Mouse (Mus musculus): Measurements from ENCODE around the gene Dnah3. TPM values are rescaled to one million over a fixed set of nuclear protein-coding genes. Genes with fewer than 3 reads are reported as not detected.

The Dnah3 gene
- polyA plus RNA-seq, 1 experiment, result not detected

DNA sequence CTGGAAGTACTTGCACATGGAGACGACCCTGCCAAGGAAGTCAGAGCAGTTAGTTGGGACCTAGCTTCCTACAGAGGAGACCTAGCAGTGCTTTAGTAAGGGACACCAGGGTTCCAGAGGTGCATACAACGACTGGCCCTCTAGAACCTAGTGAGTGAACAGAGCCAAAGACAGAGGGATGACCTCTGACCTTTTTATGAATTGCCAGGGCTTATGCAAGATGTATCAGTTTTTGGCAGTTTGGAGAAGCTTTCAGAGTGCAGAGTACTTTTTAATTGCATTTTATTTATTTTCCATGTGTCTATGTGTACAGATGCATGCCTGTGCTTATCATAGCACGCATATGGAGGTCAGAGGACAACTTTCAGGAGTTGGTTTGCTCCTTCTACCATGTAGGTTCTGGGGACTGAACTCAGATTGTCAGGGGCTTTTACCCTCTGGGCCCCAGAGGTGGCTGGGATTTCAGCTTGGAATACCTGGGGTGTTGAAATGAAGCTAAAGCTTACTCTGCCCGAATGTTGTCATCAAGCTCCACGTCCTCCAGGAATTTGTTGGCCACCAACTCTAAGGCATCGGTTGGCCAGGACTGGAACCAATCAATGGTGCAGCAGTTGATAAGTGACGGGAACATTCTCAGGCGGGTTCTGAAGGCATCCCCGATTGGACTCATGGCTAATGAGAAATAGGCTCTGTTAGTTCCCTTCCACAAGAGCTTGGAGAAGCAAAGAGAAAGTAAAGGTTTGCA lies 129.3 kb downstream of the Dnah3 start:
- no peak overlapping the region for H3K4me3 ChIP-seq (ENCODE audit: insufficient read depth, low read depth, low read length)
- no peaks in the 10 kb centered on the region for H3K4me1 ChIP-seq (ENCODE audit: control insufficient read depth, insufficient read depth, low read length)
- no peak for TF ChIP-seq CTCF (IDR thresholded peaks at IDR 0.05; ENCODE audit: insufficient read depth, low read depth, low read length)
- TF ChIP-seq POLR2A (IDR thresholded peaks at IDR 0.05; ENCODE audit: insufficient read depth, low read depth, low read length), result no peak
- 88% methylated on average over 9 of the region's 9 CpGs for WGBS
- H3K27ac ChIP-seq (ENCODE audit: insufficient read depth, low read depth, low read length), result no peak overlapping the region

DNA sequence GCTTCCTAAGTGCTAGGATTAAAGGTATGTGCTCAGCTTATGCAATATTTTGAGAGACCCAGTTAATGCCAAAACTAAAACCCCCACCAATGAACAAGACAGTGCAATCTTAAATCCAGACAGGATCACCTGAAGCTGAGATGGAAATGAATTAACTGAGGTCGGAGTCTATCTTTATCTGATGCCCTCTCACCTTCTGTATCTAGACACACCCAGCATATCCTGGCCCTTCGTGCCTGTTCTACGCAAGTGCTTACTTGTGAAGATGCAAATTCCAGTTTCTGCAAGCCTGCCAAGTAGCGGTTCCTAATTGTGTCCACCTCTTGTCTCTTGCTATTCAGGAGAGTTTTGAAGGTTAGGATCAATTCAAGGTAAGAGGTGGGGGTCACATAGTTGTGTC lies 129.9 kb downstream of the Dnah3 start:
- WGBS, result 92% methylated on average over 4 of the region's 4 CpGs
- TF ChIP-seq CTCF (IDR thresholded peaks at IDR 0.05; ENCODE audit: insufficient read depth, low read depth, low read length), result no peak
- no peak for TF ChIP-seq POLR2A (IDR thresholded peaks at IDR 0.05; ENCODE audit: insufficient read depth, low read depth, low read length)
- Histone ChIP-seq H3K4me1 (ENCODE audit: control insufficient read depth, insufficient read depth, low read length) (no peaks in the 10 kb centered on the region), H3K27ac (ENCODE audit: insufficient read depth, low read depth, low read length) (no peak overlapping the region), H3K4me3 (ENCODE audit: insufficient read depth, low read depth, low read length) (no peak overlapping the region)

DNA sequence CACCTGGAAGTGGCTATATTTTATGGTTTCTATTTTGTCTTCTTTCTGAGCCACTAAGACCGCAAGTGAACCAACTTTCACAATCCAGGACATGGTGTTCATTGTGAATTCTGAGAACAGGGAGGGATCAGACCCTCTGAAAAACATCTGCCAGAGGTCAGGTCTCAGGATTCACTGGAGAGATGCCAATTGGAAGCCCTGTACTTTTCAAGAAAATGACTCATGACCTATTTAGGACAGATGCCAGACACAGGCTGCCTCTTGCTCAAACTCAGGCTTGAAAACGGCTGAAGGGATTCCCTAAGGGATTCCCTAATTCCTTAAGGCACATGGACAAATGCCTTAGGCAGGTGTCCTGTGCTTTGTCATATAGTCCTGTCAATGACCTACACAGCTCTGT lies 134.0 kb downstream of the Dnah3 start:
- Histone ChIP-seq H3K4me3 (ENCODE audit: insufficient read depth, low read depth, low read length) (no peak overlapping the region), H3K27ac (ENCODE audit: insufficient read depth, low read depth, low read length) (no peak overlapping the region), H3K4me1 (ENCODE audit: control insufficient read depth, insufficient read depth, low read length) (no peaks in the 10 kb centered on the region)
- 52% methylated on average over 2 of the region's 2 CpGs for WGBS
- no peak for TF ChIP-seq CTCF (IDR thresholded peaks at IDR 0.05; ENCODE audit: insufficient read depth, low read depth, low read length)
- TF ChIP-seq POLR2A (IDR thresholded peaks at IDR 0.05; ENCODE audit: insufficient read depth, low read depth, low read length), result no peak

DNA sequence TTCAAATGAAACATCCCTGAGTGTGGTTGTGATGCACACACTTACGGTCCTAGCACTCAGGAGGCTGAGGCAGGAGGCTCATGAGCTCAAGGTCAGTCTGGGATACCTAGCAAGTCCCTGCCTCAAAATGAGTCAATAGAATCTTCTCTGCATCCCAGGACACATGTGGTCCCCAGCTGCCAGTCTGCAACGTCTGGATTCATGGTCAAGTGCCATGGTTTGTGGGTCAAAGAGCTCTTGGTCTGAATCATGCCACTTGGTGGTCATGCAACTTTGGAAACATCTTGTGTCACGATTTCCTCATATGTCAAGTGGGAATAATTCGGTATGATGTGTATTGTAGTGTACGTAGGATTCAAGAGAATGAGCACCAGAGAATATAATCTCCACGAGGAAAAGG lies 134.5 kb downstream of the Dnah3 start:
- 84% methylated on average over 6 of the region's 6 CpGs for WGBS
- no peak overlapping the region for H3K27ac ChIP-seq (ENCODE audit: insufficient read depth, low read depth, low read length)
- H3K4me3 ChIP-seq (ENCODE audit: insufficient read depth, low read depth, low read length), result no peak overlapping the region
- TF ChIP-seq POLR2A (IDR thresholded peaks at IDR 0.05; ENCODE audit: insufficient read depth, low read depth, low read length) (no peak), CTCF (IDR thresholded peaks at IDR 0.05; ENCODE audit: insufficient read depth, low read depth, low read length) (no peak)
- H3K4me1 ChIP-seq (ENCODE audit: control insufficient read depth, insufficient read depth, low read length), result no peaks in the 10 kb centered on the region

DNA sequence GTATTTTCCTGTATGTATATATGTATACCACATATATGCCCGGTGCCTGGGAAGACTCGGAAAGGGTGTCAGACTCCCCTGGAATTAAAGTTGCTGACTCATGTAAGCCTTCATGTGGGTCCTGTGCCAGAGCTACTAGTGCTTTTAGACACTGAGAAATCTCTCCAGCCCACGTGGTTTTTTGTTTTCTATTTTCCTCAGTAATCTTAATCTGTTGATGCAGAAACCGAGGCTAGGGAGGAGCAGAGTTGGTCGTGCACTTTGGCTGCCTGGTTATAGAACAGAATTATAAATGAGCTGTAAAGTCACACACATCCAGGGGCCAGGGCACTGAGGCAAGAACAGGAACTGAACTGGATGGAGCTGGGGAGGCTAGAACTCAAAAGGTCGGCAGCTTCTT lies 135.1 kb downstream of the Dnah3 start:
- TF ChIP-seq CTCF (IDR thresholded peaks at IDR 0.05; ENCODE audit: insufficient read depth, low read depth, low read length), result no peak
- no peak for TF ChIP-seq POLR2A (IDR thresholded peaks at IDR 0.05; ENCODE audit: insufficient read depth, low read depth, low read length)
- no peaks in the 10 kb centered on the region for H3K4me1 ChIP-seq (ENCODE audit: control insufficient read depth, insufficient read depth, low read length)
- WGBS, result 44% methylated on average over 6 of the region's 6 CpGs

GRCm38 (mm10) chr7:119959491-119959890 lies 135.6 kb downstream of the Dnah3 start:
- TF ChIP-seq CTCF (IDR thresholded peaks at IDR 0.05; ENCODE audit: insufficient read depth, low read depth, low read length), result no peak
- TF ChIP-seq POLR2A (IDR thresholded peaks at IDR 0.05; ENCODE audit: insufficient read depth, low read depth, low read length), result no peak
- no peaks in the 10 kb centered on the region for H3K4me1 ChIP-seq (ENCODE audit: control insufficient read depth, insufficient read depth, low read length)
- no peak overlapping the region for H3K27ac ChIP-seq (ENCODE audit: insufficient read depth, low read depth, low read length)
- H3K4me3 ChIP-seq (ENCODE audit: insufficient read depth, low read depth, low read length), result no peak overlapping the region
- 91% methylated on average over 4 of the region's 4 CpGs for WGBS

More for the DNA sequence above, 135.1 kb downstream of the Dnah3 start:
- H3K4me3 ChIP-seq (ENCODE audit: insufficient read depth, low read depth, low read length), result no peak overlapping the region
- H3K27ac ChIP-seq (ENCODE audit: insufficient read depth, low read depth, low read length), result no peak overlapping the region

DNA sequence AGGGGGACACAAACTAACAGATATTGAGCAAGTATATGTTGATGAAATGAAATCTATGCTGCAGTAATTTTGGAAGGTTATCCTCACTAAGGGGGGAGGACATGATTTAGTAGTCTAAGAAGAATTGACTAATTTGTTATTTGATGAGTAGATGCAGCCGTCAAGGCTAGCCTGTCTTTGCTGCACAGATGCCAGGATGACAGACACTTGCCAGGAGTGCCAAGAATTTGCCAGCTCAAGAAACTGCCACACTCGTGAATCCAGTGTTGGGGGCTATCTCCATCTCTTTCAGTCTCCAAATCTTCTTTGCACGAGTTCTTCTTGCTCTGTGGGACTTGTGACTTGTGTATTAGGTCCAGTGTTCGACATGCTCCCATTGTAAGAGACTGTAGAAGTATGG lies 136.0 kb downstream of the Dnah3 start:
- no peak overlapping the region for H3K27ac ChIP-seq (ENCODE audit: insufficient read depth, low read depth, low read length)
- H3K4me3 ChIP-seq (ENCODE audit: insufficient read depth, low read depth, low read length), result no peak overlapping the region
- TF ChIP-seq POLR2A (IDR thresholded peaks at IDR 0.05; ENCODE audit: insufficient read depth, low read depth, low read length) (no peak), CTCF (IDR thresholded peaks at IDR 0.05; ENCODE audit: insufficient read depth, low read depth, low read length) (no peak)
- 53% methylated on average over 4 of the region's 4 CpGs for WGBS
- no peaks in the 10 kb centered on the region for H3K4me1 ChIP-seq (ENCODE audit: control insufficient read depth, insufficient read depth, low read length)

- no peak overlapping the region for H3K4me3 ChIP-seq (ENCODE audit: insufficient read depth, low read depth, low read length)
- no peaks in the 10 kb centered on the region for H3K4me1 ChIP-seq (ENCODE audit: control insufficient read depth, insufficient read depth, low read length)
- no peak overlapping the region for H3K27ac ChIP-seq (ENCODE audit: insufficient read depth, low read depth, low read length)
- TF ChIP-seq CTCF (IDR thresholded peaks at IDR 0.05; ENCODE audit: insufficient read depth, low read depth, low read length), result no peak
- no peak for TF ChIP-seq POLR2A (IDR thresholded peaks at IDR 0.05; ENCODE audit: insufficient read depth, low read depth, low read length)
These were observed 137.7 kb downstream of the Dnah3 start for GRCm38 (mm10) chr7:119957421-119957820.

GRCm38 (mm10) chr7:119954047-119954446 lies 141.0 kb downstream of the Dnah3 start:
- 91% methylated on average over 1 of the region's 1 CpGs for WGBS
- Histone ChIP-seq H3K27ac (ENCODE audit: insufficient read depth, low read depth, low read length) (no peak overlapping the region), H3K4me3 (ENCODE audit: insufficient read depth, low read depth, low read length) (no peak overlapping the region), H3K4me1 (ENCODE audit: control insufficient read depth, insufficient read depth, low read length) (no peaks in the 10 kb centered on the region)
- TF ChIP-seq POLR2A (IDR thresholded peaks at IDR 0.05; ENCODE audit: insufficient read depth, low read depth, low read length) (no peak), CTCF (IDR thresholded peaks at IDR 0.05; ENCODE audit: insufficient read depth, low read depth, low read length) (no peak)

Measured in olfactory bulb, adult 2 months (tissue).